Mouse (Mus musculus) spleen, postnatal 4 days (tissue): Measurements from ENCODE around the gene Dusp5.

Experiments
- DNase-seq, 2 experiments: peaks; one replicate each; pipeline ENCODE4 v3.0.0; 2022; ENCODE audit warnings: low spot score in 2 of 2

Dusp5 gene

DNA sequence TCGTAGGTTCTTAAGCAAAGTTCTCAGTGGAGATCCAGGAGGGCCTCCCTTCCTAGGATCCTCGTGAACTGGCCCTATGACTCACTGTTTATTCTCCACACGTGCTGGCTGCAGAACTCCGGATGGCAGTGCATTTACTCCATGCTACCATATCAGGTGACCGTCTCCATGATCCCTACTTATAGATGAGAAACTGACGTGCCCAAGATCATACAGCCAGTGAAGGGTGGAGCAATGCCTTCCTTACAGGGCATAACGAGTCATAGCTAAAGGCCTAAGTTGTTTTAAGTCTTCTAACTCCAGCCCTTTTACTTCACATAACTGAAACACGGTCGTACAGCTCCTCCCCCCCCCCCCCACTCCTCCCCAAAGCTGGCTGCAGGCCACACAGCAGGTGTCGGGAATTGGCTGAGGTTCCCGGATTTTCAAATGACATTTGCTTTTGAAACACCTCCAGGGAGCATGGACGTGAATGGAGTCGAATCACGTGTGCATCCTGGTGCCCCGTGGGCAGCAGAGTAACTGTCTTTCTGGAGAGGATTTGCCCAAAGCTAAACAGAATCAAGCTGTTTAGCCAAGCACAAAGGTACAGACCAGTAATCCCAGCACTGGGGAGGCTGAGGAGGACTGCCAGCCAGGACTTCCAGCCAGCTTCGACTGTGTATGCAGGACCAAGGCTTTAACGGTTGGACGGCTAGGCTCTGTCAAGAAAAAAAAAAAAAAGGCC, 11.4 kb upstream of the Dusp5 start:
- DNase-seq = no peak

DNA sequence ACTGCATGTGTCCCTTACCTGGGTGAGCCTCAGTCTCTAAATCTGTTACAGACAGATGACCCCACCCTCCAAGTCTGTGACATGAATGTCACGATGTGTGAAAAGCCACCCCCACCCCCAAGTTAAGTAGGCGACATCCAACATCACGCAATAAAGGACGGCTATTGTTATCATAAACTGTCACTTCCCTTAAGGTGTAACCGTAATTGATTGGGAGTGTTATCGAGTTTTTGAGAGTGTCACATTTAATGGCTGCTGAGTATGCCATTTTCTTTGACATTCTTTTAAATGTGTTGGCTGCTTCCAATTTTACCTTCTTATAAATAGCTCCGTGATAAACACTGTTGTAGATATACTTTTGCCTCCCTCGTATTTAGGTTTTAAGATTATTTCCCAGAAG, 9.4 kb upstream of the Dusp5 start:
- DNase-seq = no peak

DNA sequence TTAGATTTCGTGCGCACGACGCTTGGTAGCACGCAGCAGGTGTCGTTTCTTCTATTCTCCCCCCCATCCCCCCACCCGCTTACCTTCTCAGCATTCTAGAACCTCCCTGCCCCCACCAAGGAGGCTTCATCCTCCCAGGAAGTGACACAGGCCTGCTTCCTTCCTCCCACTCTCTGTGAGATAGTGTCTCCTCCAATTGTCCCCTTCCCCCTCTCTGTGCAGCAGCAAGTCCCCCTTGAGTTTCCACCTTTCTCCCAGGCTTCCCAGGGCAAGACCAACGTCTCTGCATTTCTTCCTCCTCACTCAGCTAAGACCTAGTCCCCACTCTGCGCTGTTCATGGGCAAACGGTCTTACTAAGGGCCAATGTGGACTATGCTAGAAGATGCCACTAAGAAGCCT, 8.9 kb upstream of the Dusp5 start:
- no peak for DNase-seq

GRCm38 (mm10) chr19:53521137-53521795, 7.6 kb upstream of the Dusp5 start:
- no peak for DNase-seq

DNA sequence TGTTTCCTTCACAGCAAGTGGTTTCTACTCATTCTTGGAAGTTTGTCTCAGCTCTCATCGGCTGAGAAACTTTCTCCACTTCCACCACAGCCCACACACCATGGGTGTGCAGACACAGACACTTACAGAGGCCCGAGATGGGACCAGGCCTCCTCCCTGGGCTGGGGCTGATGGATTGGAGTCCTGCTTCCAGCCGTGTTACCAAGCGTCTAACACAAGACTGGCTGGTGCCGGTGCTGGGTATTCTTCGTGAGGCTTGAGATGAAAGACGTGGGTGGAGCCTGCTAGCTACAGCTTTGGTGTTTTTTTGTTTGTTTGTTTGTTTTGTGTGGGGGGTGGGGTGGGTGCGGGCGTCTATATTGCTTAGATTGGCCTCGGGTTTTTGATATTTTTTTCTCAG, 1.4 kb upstream of the Dusp5 start:
- DNase-seq = no peak

DNA sequence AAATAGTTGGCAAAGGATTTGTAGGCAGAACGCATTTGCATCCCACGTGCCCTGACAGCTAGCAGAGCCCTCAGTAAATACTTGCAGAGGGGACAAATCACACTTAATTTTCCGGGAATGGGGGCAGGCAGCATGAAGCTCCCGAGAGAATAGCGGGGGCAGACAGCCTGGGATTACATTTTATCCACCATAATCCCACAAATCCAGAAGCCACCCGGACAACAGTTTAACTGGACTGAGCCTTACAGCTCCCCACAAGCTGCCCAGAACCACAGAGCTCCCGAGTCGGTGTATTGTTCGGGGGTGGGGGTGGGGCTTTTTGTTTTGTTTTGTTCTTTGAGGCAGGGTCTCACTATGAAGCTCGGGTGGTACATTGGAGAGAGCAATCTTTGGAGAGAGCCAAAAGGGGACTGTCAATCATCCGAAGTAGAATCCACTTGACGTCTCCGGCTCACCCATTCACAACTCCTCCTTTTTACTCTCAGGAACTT, 733 bp upstream of the Dusp5 start:
- DNase-seq = no peak

- DNase-seq = peak in 1 of 2 experiments; percentile 76
Observed at GRCm38 (mm10) chr19:53529455-53529704, 471 bp downstream of the Dusp5 start.

DNA sequence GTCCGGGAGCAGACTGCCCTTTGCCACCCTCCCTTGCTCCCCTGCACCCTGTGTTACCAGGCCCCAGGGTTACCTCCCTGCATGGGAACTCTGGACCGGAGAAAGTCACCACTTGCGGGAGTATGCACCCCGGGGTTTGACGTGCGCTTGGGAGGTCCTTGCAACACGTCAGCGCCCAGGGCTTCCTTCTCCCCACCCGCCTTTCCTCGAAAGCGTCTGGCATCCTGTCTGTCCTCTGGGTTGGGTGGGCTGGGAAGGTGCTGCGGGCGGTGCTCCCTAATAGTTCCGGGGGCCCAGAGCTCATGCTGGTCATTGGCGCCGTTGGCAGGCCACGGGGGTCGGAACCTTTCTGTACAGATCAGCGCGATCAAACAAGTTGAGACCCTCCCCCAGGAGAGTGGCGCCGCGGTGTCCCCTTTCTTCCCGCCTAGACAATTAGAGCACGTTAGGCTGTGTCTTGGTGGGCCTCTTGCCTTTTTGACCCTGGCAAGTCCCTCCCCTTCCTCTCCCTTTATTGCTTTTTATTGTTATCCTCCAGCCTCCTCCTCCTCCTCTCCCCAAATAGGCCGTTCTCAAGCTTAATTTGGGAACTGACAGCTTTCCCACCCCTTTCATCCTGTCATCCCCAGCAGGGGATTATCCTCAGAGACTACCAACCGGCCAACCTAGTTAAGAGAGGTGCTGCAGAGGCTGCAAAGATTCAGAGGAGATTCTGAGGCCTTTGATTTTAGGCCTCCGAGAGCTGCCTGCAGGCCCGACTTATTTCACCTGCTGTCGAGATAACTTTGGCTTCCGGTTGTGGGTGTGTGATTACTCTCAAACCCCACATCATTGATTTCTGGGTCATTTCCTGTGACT, 1.0 kb downstream of the Dusp5 start:
- DNase-seq = no peak

- no peak for DNase-seq
Observed at GRCm38 (mm10) chr19:53531416-53531815, 2.5 kb downstream of the Dusp5 start.

DNA sequence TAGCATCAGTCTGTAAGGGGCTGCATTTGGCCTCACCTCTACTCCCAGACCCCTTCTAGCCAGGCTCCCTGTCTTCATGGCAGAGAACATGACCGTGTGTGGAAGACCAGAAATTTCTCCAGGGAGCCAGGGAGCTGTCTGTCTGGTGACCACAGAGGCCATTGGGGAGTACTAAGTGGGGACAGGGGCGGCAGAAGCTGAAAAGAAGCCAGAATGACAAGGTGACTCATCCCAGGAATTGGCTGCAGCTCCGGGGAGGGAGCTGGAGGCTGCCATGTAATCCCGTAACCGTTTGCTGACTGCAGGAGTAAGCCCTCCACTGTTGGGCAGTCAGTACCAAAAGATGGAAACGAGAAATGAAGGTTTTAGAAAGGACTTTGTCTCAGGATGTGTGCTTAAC, 3.1 kb downstream of the Dusp5 start:
- no peak for DNase-seq

GRCm38 (mm10) chr19:53532676-53533075, 3.8 kb downstream of the Dusp5 start:
- DNase-seq = no peak

DNA sequence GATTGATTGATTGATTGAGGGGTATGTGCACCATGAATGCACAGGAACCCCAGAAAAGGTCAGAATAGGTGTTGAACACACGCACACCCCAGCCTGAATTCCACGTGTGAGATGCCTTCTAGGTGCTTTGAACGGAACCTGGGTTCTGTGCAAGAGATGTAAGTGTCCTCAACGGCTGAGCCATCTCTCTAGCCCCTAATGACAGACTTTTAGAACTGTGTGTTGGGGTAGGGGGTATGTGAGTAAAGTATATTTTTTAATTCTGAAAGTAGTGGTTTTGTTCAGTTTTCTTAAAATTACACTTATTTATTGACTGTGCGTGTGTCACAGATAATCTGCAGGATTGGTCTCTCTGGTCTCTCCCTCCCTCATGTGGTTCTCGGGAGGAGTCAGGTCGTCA, 4.3 kb downstream of the Dusp5 start:
- no peak for DNase-seq

- no peak for DNase-seq
Observed at GRCm38 (mm10) chr19:53533810-53534601, 5.1 kb downstream of the Dusp5 start.

DNA sequence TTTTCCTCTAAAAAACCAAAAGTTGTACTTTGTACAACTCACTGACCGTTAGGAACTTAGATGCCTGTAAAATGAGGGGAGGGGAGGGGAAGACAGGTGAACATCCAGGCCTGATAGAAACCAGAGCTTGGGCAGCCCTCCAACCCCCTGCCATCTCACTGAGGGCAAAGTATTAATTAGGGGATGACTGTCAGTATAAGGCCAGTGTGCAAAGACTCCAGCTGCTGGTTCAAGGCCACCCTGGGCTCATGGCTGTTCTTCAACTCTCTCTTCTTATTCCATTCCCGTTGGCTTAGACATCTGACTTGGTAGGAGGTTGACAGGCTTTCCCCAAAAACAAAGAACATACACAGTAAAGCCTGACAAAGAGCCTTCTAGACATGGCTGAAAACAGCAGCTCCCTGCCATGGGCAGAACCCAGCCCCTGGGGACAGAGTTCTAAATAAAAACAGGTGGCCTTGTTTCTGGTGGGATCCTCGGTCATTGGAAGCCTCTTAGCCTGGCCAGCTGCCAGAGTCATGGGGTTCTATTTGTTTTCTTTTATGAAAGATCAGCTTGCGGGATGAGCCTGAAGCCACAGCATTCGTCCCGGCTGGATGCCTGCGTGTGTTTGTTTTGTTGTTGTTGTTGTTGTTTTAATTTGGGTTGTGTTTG, 6.0 kb downstream of the Dusp5 start:
- no peak for DNase-seq

GRCm38 (mm10) chr19:53535421-53535820, 6.5 kb downstream of the Dusp5 start:
- DNase-seq = no peak

DNA sequence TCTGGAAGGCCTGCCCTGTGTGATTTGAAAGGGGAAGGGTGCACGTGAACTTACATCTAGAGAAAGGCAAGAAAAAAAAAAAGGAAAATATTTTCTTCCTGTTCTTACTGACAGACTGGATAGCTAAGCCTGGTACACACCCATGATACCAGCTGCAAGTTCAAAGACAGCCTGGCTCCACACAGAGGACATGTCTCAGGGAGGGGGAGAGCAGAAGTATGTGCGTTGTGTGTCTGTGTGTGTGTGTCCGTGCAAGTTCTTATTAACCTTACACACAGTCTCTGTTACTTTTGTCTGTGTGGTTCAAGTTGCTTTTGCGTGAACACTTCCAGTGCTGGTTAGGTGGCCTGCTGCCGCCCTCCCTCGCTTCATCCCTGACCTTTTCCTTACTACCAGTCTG, 7.3 kb downstream of the Dusp5 start:
- no peak for DNase-seq

GRCm38 (mm10) chr19:53536731-53537666, 8.1 kb downstream of the Dusp5 start:
- DNase-seq = no peak

GRCm38 (mm10) chr19:53538024-53538423, 9.1 kb downstream of the Dusp5 start:
- DNase-seq = no peak

GRCm38 (mm10) chr19:53538796-53539195, 9.9 kb downstream of the Dusp5 start:
- no peak for DNase-seq

DNA sequence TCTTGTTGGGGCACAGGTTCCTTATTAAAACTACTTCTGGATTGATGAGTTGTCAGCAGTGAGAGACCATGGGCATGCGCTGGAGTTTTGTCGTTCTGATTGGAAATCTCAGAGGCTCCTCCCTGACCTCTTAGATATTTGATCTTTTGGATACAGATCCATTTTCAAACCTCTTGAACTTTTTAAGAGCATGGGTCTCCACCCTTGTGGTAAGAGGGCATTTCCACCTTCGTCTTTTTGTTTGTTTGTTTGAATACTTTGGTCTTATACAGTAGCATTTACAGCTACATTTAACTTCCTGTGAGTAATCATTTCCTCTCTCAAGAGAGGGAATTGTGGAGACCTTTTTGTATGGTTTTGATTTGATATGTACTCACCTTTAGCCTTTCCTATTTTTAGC, 10.4 kb downstream of the Dusp5 start:
- no peak for DNase-seq
